Mouse (Mus musculus): ENCODE data around the gene Zfp618.

Zfp618 gene

GRCm38 (mm10) chr4:62965497-62966302 lies at the start of gene Zfp618:
Gene Zfp618 (plus strand): TSS chr4:62965573.
- in situ Hi-C loops (cut with MboI): no loop called here

DNA sequence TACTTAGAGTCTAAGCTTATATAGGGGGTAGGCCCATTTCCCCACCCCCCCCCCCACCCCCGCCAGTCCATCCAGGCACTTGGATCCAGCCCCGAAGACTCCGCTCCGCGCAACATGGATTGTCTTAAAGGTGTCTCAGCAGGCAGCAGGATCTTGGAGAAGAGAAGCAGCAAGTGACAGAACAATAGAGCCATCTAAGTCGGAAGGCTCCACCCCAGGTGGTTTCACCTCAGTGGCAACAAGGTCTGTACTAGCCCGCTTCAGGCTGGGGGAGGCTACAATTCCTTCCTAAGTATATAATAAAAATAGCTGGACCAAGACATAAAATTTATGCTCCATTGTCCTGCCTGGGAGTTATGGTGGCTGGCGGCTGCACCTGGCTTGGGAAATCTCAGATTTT lies 48.3 kb upstream of the Zfp618 start:
- in situ Hi-C loops (cut with MboI): no loop called here

DNA sequence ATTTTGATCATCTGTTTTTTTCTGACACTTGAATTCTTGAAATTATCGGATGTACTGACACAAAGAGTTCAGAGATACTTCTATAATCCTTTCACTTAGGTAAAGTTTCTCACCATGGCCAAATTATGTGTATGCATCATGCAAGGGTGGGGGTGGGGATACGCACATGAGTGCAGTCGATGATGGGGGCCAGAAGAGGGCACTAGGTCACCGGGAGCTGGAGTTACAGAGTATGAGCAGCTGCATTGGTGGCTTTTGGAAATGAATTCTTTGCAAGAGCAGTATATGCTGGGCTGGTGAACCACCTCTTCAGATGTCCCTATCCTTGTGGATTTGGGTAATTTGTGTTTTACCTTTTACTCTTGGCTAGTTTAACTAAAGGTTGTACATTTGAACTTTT lies 31.6 kb upstream of the Zfp618 start:
- in situ Hi-C loops (cut with MboI): no loop called here

DNA sequence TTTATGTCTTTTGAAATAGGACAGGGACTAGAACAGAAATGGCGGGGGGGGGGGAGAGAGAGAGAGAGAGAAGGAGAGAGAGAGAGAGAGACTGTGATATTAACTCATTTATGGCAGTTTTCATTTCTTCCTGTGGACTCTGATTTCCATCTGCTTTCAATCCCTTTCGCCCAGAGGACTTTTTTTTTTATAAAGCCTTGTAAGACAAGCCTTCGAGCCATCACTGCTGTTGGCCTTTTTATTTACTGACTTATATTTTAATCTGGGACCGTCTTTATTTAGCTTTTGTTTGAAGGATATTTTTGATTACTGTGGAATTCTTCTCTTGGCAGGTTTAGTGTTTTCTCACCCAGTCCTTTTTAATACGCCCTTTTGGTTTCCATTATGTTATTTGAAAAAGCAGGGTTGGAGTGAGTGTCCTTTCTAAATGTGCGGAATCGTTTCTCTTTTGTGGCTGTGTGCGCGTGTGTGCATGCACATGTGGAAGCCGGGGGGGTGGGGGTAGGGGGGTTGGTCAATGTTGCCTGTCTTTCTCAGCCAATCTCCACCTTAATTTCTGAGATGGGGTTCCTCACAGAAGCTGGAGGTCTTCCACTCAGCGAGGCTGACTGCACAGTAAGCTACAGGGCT lies 29.7 kb upstream of the Zfp618 start:
- in situ Hi-C loops (cut with MboI): no loop called here

GRCm38 (mm10) chr4:62941961-62942892 lies 23.1 kb upstream of the Zfp618 start:
- in situ Hi-C loops (cut with MboI): no loop called here

- in situ Hi-C loops (cut with MboI): no loop called here
Measured at GRCm38 (mm10) chr4:62944326-62944879, 21.0 kb upstream of the Zfp618 start.

GRCm38 (mm10) chr4:62963806-62964205 lies 1.6 kb upstream of the Zfp618 start:
- in situ Hi-C loops (cut with MboI): no loop called here

- in situ Hi-C loops (cut with MboI): no loop called here
Measured at GRCm38 (mm10) chr4:62964844-62965496, 403 bp upstream of the Zfp618 start.

- in situ Hi-C loops (cut with MboI): no loop called here
Measured at GRCm38 (mm10) chr4:62969526-62969925, 4.2 kb downstream of the Zfp618 start.

DNA sequence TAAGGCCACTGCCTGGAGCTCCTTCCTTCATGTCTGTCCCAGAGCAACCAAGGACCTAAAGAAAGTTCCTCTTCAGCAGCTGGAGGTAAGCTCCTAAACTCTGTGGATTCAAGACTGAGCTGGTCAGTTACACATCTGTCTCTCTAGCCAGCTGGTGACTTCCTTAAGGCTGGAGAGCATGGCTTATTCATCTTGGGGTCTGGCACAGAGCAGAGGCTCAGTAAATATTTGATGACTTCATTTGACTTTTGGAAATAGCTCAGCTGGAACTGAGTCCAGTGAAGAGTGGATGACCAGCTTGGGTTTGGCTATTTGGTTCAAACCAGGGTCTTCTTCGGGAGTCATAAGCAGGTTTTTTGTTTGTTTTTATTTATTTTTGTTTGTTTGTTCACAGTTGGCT lies 6.6 kb downstream of the Zfp618 start:
- in situ Hi-C loops (cut with MboI): no loop called here

DNA sequence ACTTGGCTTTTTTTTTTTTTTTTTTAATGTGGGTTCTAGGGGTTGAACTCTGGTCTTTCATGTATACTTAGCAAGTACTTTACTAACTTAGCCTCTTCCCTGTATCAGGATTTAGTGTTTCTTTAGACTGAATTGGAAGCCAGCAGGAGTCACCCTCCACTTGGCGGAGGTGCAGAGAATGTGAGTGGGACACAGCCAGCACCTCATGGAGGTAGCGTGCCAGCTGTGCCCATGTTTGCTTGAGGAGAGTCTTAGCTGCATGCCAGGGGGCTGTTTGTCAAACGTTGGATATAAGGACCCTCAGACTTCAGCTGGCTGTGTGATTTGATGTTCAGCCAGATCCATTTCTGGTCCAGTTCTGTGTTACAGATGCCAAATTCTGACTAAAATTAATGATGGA lies 7.7 kb downstream of the Zfp618 start:
- in situ Hi-C loops (cut with MboI): no loop called here

- in situ Hi-C loops (cut with MboI): no loop called here
Measured at GRCm38 (mm10) chr4:62974901-62975300, 9.5 kb downstream of the Zfp618 start.

DNA sequence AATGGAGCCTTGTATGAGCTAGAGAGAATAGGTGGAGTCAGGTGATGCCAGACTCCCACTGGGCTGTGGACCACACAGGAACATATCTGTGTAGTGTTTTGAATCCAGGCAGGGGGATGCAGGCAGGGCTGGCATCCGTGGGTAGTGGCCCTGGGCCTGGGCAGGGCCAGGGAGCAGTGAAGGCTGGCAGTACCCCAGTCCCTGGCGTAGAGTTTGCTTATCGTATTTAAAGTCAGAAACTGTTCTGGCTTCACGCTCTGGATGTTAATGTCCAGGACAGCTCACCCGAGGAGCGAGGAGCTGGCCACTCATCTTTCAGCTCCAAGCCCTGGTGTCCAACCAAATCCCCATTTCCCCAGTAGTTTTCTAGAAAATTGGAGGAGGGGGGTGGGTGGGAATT lies 10.2 kb downstream of the Zfp618 start:
- in situ Hi-C loops (cut with MboI): no loop called here

GRCm38 (mm10) chr4:62977454-62977853 lies 12.1 kb downstream of the Zfp618 start:
- in situ Hi-C loops (cut with MboI): no loop called here

GRCm38 (mm10) chr4:62978501-62978911 lies 13.1 kb downstream of the Zfp618 start:
- in situ Hi-C loops (cut with MboI): no loop called here

GRCm38 (mm10) chr4:62981572-62981971 lies 16.2 kb downstream of the Zfp618 start:
- in situ Hi-C loops (cut with MboI): no loop called here

DNA sequence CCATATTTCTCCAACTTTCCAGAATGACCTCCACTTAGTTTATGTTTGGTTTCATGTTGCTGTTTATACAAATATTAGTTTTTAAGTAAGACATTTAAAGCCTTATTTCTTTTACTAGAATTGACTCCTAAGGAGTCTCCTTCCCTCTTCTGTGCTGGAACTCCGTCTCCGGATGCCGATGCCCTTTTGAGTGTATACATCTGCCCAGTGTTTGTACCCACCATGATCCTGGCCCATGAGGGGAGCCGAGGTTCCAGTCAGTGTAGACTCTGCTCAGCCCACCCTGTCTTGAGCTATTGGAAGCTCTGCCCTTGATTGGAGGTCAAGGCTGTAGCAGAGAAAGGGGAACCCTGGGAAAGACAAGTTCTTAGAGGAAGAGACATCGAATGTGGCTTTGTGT lies 18.2 kb downstream of the Zfp618 start:
- in situ Hi-C loops (cut with MboI): no loop called here

DNA sequence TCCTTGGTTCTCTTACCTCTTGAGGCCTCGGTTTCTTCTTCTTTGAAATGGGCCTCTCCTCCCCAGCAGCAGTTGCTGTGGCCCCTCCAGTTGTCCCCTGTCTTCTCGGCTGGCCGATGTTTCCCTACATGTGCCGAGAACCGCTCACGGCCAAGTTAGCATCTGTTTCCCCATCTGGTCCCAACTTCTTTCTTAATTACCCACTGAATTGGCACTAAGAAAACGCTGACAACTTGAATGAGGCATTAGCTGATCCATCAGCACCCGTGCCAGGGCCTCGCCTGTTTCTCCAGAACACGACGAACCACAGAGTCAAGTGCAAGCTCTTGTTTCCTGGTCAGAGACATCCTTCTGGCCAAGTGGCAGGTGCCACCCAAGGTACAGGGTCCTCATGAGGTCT lies 26.0 kb downstream of the Zfp618 start:
- in situ Hi-C loops (cut with MboI): no loop called here

- in situ Hi-C loops (cut with MboI): no loop called here
Measured at GRCm38 (mm10) chr4:62993190-62993589, 27.8 kb downstream of the Zfp618 start.

GRCm38 (mm10) chr4:62997606-62998005 lies 32.2 kb downstream of the Zfp618 start:
- in situ Hi-C loops (cut with MboI): no loop called here

DNA sequence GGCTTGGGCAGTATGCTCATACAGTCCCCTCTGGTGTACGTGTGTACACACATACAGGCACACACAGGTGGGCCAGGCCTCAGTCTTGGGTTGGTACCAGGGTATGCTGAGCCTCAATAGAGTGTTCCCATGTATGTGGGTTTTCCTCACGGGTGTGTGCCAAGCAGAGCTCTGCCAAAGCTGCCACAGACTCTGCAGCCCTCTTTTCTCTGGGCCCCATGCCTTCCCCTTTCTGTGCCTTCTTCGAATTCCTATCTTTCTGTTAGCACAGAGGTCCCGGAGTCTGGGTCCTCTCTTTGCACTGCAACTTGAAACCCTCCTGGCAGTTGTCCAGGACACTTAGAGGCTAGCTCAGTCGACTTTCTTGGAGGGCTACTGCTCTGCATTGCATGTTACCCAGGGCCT lies 33.1 kb downstream of the Zfp618 start:
- in situ Hi-C loops (cut with MboI): no loop called here

- in situ Hi-C loops (cut with MboI): no loop called here
Measured at GRCm38 (mm10) chr4:62998908-62999307, 33.5 kb downstream of the Zfp618 start.
